Mouse (Mus musculus): ENCODE results near the gene Txnip. TPM values are rescaled to one million over a fixed set of nuclear protein-coding genes. Genes with fewer than 3 reads are reported as not detected.

The Txnip gene
- polyA plus RNA-seq, 1 experiment from 2014 or later, result 43.4 TPM

DNA sequence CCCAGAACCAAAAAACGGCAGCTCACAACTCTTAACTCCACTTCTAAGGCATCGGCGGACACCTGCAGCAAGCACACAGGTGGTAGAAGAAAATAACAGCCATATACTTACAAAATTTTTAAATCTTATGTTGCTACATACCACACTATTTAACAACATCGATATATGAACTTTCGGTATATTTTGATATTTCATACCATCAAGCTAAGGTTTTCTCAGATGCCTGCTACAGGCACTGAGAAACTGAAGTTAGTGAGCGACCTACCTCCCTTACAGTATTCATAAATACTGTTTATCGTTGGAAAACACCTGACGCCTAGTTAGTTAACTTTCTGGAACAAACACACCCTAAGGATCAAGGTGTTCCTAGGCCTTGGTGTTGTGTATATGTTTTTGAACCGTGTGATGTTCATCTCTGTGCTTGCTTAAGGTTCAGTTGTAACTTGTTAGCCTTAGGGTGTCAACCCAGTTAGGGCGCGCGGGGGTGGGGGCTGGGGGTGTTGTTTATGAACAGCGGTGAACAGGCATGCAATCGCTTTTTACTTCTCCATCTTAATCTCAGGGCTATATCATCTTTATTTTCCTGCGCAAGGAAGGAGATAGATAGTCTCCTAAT lies 1.6 kb upstream of the Txnip start:
- peaks cover 50% of the 10 kb centered on the region for H3K4me1 ChIP-seq

DNA sequence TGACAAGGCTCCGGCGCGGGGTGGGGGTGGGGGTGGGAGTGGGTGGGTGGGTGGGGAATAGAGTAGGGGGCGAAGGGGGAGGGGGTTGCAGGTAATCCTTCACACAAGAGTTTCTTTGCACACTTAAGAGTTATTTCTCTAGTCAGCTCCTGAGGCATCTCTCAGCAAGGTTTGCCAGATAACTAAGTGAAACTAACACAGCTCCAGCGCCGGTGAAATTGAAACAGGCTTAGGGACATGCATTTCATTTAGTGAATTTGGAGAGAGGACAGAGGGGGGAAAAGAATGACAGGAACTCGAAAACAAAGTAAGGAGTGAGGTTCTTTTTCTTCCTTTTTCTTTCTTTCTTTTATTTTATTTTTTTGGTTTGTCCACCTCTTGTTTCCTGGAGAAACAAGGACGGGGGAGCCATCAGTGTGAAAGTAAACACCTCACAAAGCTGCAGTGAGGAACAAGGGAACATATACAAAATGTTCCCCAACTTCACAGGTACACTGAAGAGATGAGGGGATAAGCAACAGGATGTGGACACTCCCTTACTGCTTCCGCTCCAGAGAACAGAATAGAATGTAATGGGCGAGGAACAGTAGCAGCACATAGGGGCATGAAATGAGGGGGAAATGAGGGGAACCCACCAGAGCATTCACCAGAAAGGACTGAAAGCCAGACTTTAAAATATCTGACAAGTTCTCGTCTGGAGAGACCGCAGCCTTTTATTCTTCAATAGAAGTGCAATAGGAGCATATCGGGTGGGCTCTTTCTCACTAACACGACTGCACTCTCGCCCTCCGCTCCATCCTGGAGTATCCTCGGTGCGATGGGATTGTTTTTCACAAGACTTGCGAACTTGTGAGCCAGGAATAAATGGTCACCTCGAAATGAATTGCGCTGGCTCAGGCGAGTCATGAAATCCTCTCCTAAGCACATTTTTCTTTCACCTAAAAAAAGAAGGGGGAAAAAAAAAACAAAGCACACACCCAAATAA lies 814 bp upstream of the Txnip start:
- peak; percentile 47 for DNase-seq (ENCODE audit: low spot score)
- 9% methylated on average over 22 of the region's 22 CpGs for WGBS
- H3K27me3 ChIP-seq (ENCODE audit: low read depth, poor library complexity, severe bottlenecking), result no peaks in the 10 kb centered on the region
- peak overlapping the region; percentile 78 for H3K4me3 ChIP-seq
- no peaks in the 10 kb centered on the region for H3K9me3 ChIP-seq (replicated peaks)
- peaks cover 24% of the 10 kb centered on the region for H3K36me3 ChIP-seq
- H3K4me1 ChIP-seq, result peaks cover 50% of the 10 kb centered on the region
- peak overlapping the region; percentile 90 for H3K27ac ChIP-seq

More for the DNA sequence above, 1.6 kb upstream of the Txnip start:
- DNase-seq (ENCODE audit: low spot score), result no peak
- Histone ChIP-seq H3K9me3 (replicated peaks) (no peaks in the 10 kb centered on the region), H3K27ac (peak overlapping the region; percentile 90), H3K4me3 (peak overlapping the region; percentile 78), H3K36me3 (peaks cover 20% of the 10 kb centered on the region), H3K27me3 (ENCODE audit: low read depth, poor library complexity, severe bottlenecking) (no peaks in the 10 kb centered on the region)
- 86% methylated on average over 15 of the region's 15 CpGs for WGBS

DNA sequence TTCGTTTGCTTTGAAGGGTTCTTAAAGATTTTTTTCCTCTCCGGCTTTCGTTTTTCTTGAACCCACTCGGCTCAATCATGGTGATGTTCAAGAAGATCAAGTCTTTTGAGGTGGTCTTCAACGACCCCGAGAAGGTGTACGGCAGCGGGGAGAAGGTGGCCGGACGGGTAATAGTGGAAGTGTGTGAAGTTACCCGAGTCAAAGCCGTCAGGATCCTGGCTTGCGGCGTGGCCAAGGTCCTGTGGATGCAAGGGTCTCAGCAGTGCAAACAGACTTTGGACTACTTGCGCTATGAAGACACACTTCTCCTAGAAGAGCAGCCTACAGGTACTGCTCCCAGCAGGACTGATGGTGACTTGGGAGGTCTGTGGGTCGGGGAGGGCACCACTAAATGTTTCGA lies 402 bp downstream of the Txnip start:
- H3K4me1 ChIP-seq, result peaks cover 55% of the 10 kb centered on the region
- peak overlapping the region; percentile 78 for H3K4me3 ChIP-seq
- peak; percentile 61 for DNase-seq (ENCODE audit: low spot score)
- peaks cover 24% of the 10 kb centered on the region for H3K36me3 ChIP-seq
- H3K9me3 ChIP-seq (replicated peaks), result no peaks in the 10 kb centered on the region
- peak overlapping the region; percentile 90 for H3K27ac ChIP-seq
- 1% methylated on average over 17 of the region's 17 CpGs for WGBS
- no peaks in the 10 kb centered on the region for H3K27me3 ChIP-seq (ENCODE audit: low read depth, poor library complexity, severe bottlenecking)

DNA sequence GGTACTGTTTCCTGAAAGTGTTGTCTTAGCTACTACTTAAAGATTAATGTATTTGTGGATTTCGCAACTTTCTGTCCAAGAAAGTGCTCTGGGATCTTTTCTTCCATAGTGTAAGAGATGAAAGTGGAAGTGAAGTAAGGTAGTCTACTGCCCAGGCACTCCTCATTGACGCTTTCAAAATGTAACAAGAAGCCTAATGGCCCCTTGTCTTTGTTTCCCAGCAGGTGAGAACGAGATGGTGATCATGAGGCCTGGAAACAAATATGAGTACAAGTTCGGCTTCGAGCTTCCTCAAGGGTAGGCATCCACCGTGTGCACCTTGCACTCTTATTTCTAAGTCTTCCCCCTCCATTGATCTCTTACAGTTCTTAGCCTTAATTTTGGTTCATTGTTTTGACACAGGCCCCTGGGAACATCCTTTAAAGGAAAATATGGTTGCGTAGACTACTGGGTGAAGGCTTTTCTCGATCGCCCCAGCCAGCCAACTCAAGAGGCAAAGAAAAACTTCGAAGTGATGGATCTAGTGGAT lies 975 bp downstream of the Txnip start:
- peak overlapping the region; percentile 90 for H3K27ac ChIP-seq
- peak overlapping the region; percentile 78 for H3K4me3 ChIP-seq
- DNase-seq (ENCODE audit: low spot score), result no peak
- 61% methylated on average over 10 of the region's 10 CpGs for WGBS
- H3K9me3 ChIP-seq (replicated peaks), result no peaks in the 10 kb centered on the region
- peaks cover 24% of the 10 kb centered on the region for H3K36me3 ChIP-seq
- H3K27me3 ChIP-seq (ENCODE audit: low read depth, poor library complexity, severe bottlenecking), result no peaks in the 10 kb centered on the region
- H3K4me1 ChIP-seq, result peaks cover 56% of the 10 kb centered on the region

DNA sequence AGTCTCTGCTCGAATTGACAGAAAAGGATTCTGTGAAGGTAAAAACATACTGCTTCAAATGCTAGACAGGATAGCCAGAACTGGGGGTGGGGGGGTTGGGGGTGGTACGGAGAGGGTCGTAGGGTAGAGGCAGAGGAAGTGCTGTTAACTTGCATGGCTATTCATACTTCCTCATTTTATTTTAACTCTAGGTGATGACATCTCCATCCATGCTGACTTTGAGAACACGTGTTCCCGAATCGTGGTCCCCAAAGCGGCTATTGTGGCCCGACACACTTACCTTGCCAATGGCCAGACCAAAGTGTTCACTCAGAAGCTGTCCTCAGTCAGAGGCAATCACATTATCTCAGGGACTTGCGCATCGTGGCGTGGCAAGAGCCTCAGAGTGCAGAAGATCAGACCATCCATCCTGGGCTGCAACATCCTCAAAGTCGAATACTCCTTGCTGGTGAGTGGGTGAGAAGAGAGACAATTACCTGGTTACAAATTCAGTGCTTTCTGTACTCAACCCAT lies 1.7 kb downstream of the Txnip start:
- H3K4me3 ChIP-seq, result peak overlapping the region; percentile 78
- peaks cover 63% of the 10 kb centered on the region for H3K4me1 ChIP-seq
- peaks cover 24% of the 10 kb centered on the region for H3K36me3 ChIP-seq
- DNase-seq (ENCODE audit: low spot score), result no peak
- 88% methylated on average over 12 of the region's 12 CpGs for WGBS
- 0 out of 2 replicates have a peak overlapping the region, but pooled peaks have one; percentile 10 for H3K27ac ChIP-seq
- H3K9me3 ChIP-seq (replicated peaks), result no peaks in the 10 kb centered on the region
- H3K27me3 ChIP-seq (ENCODE audit: low read depth, poor library complexity, severe bottlenecking), result no peaks in the 10 kb centered on the region

DNA sequence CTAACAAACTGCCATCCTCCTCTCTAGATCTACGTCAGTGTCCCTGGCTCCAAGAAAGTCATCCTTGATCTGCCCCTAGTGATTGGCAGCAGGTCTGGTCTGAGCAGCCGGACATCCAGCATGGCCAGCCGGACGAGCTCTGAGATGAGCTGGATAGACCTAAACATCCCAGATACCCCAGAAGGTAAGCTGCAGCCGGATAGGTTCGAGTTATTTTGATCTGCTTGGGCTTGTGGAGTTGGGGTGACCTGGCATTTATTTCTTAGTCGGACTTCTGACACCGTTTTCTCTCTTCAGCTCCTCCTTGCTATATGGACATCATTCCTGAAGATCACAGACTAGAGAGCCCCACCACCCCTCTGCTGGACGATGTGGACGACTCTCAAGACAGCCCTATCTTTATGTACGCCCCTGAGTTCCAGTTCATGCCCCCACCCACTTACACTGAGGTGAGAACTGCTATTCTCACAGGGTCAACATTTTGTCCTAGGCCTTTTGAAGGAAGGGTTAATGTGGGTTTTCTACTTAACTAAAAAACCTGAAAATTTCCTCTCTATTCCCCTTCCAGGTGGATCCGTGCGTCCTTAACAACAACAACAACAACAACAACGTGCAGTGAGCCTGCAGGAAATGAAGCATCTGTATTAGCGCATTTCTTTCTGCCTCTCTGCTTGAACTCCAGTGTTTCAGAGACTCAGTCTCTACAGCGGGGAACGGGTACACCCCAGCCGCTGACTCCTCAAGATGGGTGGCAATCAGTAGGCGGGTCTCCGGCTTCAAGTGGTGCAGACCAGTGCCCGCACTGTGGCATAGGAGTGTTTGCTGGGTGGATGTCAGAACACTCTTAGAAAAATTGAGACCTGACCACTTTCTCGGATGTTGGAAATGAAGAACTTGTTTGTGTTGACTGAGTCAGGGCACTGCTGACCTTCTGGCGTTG lies 2.4 kb downstream of the Txnip start:
- peaks cover 66% of the 10 kb centered on the region for H3K4me1 ChIP-seq

DNA sequence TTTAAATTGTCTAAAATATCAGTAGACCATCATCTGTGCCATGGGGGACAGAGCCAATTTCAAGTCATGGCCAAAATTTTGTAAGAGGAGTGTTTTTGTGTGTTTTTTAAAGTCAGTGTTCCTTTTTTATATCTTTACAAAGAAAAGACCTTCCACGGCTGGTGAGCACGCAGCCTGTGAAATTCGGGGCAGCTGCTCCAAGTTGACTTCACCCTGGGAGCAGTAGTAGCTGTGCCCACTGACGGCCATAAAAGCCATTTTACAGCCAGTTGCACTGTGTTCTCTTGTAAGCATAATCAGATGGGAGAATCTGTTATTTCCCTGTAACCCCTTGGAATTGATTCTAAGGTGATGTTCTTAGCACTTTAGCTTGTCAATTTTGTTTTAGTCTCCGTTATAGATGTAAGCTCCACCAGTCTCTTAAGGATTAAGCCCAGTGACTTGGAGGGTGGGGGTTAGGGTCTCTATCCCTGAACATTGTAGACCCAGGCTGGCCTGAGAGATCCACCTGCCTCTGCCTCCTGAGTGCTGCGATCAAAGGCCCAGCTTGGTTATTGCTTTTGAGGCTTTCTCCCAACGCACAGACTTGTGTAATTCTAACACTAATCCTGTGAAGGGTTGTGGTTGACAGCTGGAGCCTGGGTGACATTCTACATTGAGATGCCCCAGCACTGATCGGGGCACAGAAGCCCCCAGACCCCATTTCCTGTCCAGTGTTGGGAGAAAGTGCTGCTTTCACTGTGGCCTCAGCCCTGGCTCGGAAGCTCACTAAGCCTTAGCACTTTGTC lies 3.3 kb downstream of the Txnip start:
- no peak overlapping the region for H3K27ac ChIP-seq
- H3K27me3 ChIP-seq (ENCODE audit: low read depth, poor library complexity, severe bottlenecking), result no peaks in the 10 kb centered on the region
- no peaks in the 10 kb centered on the region for H3K9me3 ChIP-seq (replicated peaks)
- H3K4me1 ChIP-seq, result peaks cover 59% of the 10 kb centered on the region
- WGBS, result 93% methylated on average over 9 of the region's 9 CpGs
- H3K4me3 ChIP-seq, result peak overlapping the region; percentile 78; the same call in 1 of the 2 replicates
- no peak for DNase-seq (ENCODE audit: low spot score)
- peaks cover 24% of the 10 kb centered on the region for H3K36me3 ChIP-seq

More for the DNA sequence above, 2.4 kb downstream of the Txnip start:
- 92% methylated on average over 23 of the region's 23 CpGs for WGBS
- Histone ChIP-seq H3K36me3 (peaks cover 24% of the 10 kb centered on the region), H3K4me3 (peak overlapping the region; percentile 78), H3K27me3 (ENCODE audit: low read depth, poor library complexity, severe bottlenecking) (no peaks in the 10 kb centered on the region), H3K9me3 (replicated peaks) (no peaks in the 10 kb centered on the region), H3K27ac (0 out of 2 replicates have a peak overlapping the region, but pooled peaks have one; percentile 10)
- DNase-seq (ENCODE audit: low spot score), result no peak

DNA sequence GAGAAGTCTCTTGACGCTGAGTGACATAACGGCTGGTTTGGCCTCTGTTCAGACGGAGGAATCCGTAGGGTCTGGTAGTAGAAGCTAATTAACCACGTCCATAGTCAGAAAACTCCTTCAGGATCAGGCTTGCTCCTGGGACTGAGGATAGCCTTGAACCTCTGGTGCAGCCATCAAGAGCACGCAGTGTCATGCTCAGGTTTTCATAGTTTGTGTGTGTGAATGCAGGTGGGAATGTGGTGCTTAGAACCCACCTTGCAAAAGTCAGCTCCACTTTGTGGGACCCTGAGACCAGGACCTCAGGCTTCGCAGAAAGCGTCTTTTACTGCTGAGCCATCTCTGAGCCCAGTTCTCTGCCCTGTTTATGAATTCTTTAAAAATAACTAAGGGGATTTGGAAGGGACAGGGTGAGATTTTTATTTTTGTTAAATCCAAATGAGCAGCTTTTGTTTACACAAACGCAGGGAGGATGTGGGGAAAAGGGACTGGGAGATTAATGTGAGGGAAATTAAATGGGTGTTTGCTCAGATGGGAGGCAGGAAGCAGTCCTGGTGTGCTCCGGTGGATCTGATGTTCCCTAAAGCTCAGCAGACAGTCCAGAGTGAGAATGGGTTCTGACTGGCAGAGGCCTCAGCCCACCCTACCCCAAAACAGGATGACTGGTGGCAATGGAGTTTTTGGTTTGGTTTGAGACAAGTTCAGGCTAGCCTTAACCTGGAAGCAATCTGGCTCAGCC lies 4.4 kb downstream of the Txnip start:
- WGBS, result 72% methylated on average over 10 of the region's 10 CpGs
- peaks cover 24% of the 10 kb centered on the region for H3K36me3 ChIP-seq
- H3K9me3 ChIP-seq (replicated peaks), result no peaks in the 10 kb centered on the region
- H3K27me3 ChIP-seq (ENCODE audit: low read depth, poor library complexity, severe bottlenecking), result no peaks in the 10 kb centered on the region
- no peak overlapping the region for H3K4me3 ChIP-seq
- no peak overlapping the region for H3K27ac ChIP-seq
- DNase-seq (ENCODE audit: low spot score), result no peak
- H3K4me1 ChIP-seq, result peaks cover 53% of the 10 kb centered on the region

DNA sequence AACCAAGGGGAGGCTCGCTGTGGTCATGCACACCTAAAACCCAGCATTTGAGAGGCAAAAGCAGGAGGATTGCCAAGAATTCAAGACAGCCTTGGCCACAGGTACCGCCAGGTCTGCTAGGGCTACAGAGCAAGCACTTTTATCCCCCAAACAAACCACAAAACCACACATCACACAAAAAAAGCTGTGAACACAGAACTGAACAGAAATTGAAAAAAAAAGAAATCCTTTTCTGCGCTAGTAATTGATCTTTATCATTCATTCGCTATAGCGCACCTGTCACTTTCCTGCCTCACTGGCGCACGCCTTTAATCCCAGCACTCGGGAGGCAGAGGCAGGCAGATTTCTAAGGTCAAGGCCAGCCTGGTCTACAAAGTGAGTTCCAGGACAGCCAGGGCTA lies 5.5 kb downstream of the Txnip start:
- Histone ChIP-seq H3K4me1 (peaks cover 53% of the 10 kb centered on the region), H3K27ac (no peak overlapping the region), H3K27me3 (ENCODE audit: low read depth, poor library complexity, severe bottlenecking) (no peaks in the 10 kb centered on the region), H3K4me3 (no peak overlapping the region), H3K36me3 (peaks cover 24% of the 10 kb centered on the region), H3K9me3 (replicated peaks) (no peaks in the 10 kb centered on the region)
- DNase-seq (ENCODE audit: low spot score), result no peak
- 97% methylated on average over 8 of the region's 8 CpGs for WGBS

DNA sequence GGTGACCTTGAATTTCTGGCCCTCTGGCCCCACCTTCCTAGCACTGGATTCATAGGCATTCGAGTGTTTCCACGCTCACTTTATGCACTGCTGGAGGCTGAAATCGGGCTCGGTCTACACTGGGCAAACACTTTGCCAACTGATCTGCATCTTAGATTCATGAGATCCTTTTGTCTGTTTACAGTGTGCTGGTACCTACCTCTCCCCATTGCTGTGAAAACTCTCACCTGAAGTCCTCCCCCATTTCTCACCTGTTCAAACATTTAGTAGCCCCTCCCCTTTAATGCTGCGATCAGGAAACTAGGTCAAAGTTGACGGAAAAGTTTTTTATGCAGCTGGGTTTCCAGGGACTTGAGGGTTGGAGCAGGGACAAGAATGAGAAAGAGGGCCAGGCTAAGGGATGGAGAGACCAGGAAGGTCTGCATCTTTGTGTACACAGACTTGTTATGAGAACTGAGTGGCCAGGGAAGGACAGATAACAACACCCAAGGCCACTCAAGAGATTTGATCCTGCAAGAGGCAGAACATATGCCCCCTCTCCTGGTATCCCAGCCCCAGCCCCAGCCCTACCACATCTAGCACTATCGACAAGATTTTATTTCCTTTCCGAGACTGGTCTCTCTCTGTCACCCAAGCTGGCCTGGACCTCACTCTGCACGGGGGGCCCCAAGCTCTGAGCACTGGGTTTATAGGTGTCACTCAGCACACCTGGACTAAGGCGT lies 6.3 kb downstream of the Txnip start:
- H3K27ac ChIP-seq, result peak overlapping the region; percentile 73
- no peaks in the 10 kb centered on the region for H3K9me3 ChIP-seq (replicated peaks)
- DNase-seq (ENCODE audit: low spot score), result no peak
- peaks cover 50% of the 10 kb centered on the region for H3K4me1 ChIP-seq
- peaks cover 24% of the 10 kb centered on the region for H3K36me3 ChIP-seq
- WGBS, result 67% methylated on average over 10 of the region's 10 CpGs
- H3K27me3 ChIP-seq (ENCODE audit: low read depth, poor library complexity, severe bottlenecking), result no peaks in the 10 kb centered on the region
- H3K4me3 ChIP-seq, result no peak overlapping the region
